Mouse (Mus musculus) cortical plate, adult 2 months (tissue): ENCODE results near the gene C130074G19Rik.

Experiments
- CTCF ChIP-seq: fragments of 200-500 bp; IDR thresholded peaks from 2 replicates; pipeline ENCODE4 v1.5.1; 2011; ENCODE audit warnings: mild to moderate bottlenecking, control low read depth, low read length; ENCODE audit not compliant: insufficient read depth; ENCODE audit errors: extremely low read depth
- POLR2A ChIP-seq: fragments of 200-500 bp; IDR thresholded peaks from 2 replicates; pipeline ENCODE4 v1.6.1; 2011; ENCODE audit warnings: mild to moderate bottlenecking, low read length, control low read depth; ENCODE audit not compliant: insufficient read depth; ENCODE audit errors: extremely low read depth

DNA sequence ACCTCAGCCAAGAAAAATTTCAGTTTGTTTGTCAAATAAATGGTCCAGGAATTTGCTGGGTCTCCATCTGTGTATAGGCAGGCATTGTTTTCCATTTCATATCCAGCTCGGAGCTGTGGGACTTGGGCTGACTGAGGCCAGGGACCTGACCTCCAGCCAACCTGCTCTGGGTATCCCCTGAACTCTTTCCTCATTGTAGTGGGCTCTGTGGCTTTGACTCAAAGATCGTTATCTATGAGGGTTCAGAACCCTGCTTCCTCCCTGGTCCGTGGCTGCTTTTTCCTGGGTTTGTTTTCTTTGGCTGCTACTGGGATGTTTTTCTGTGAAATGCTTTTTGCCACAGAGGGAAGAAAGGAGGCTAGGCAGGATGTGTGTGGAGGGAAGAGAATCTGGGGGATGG is 29.1 kb downstream of the C130074G19Rik start:
- TF ChIP-seq CTCF (no peak), POLR2A (no peak)
